Mouse (Mus musculus): Measurements from ENCODE around the gene Ppil6.

The Ppil6 gene

GRCm38 (mm10) chr10:41525696-41526095, 35.5 kb downstream of the Ppil6 start:
- no peak for DNase-seq (ENCODE audit: extremely low read depth, low read depth)

DNA sequence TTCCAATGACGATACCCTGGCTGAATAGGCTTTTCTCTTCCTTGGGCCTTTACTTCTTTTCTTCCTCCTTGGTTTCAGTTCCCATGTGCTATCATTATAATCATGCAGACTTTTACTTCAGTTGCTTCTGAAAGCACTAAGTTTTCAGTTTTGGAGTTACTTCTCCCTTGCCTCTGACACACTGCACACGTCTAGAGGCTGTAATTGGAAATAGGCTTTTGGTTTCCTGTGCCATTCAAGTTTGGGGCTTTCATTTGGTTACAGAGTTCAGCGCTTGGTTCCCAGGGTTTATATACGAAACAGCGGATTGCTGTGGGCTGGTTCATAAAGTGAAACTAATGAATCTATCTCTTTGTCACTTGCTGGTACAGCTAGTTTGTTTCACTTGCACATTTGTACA, 39.7 kb downstream of the Ppil6 start:
- DNase-seq (ENCODE audit: extremely low read depth, low read depth) = no peak

- no peak for DNase-seq (ENCODE audit: extremely low read depth, low read depth)
Observed at GRCm38 (mm10) chr10:41535991-41536390, 45.8 kb downstream of the Ppil6 start.

- DNase-seq (ENCODE audit: extremely low read depth, low read depth) = no peak
Observed at GRCm38 (mm10) chr10:41536714-41537113, 46.5 kb downstream of the Ppil6 start.

- no peak for DNase-seq (ENCODE audit: extremely low read depth, low read depth)
Observed at GRCm38 (mm10) chr10:41537226-41537982, 47.2 kb downstream of the Ppil6 start.

DNA sequence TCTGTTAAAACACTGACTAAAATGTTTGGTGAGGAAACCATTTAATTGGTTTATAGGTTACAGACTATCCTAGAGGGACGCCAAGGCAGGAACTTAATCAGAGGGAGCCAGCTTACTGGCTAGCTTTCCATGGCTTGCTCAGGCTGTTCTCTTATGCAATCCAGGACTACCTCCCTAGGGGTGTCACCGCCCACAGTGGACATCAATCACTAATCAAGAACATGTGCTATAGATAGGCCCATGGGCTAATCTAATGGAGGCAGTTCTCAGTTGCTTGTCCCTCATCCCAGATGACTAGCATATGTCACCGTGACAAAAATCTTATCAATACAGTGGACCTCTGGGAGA, 47.7 kb downstream of the Ppil6 start:
- DNase-seq (ENCODE audit: extremely low read depth, low read depth) = no peak

- DNase-seq (ENCODE audit: extremely low read depth, low read depth) = no peak
Observed at GRCm38 (mm10) chr10:41538986-41539385, 48.7 kb downstream of the Ppil6 start.

DNA sequence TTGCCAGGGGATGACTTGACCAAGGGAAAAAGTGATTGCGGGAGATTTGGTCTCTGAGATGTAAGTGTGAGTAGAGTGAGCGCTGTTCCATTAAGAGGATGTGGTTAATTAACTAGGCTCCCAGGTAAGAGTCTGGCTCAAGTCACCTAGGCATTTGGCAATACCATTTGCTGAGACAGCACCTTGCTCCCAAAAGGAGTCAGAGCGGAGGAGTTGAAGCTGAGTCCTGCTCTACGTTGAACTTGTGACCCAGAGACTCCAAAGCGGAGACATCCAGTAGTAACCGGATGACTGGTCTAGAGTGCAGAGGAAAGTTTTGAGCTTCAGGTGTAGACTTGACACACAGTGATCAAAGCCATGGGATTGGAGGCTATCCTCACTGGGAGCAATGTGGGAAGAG, 51.8 kb downstream of the Ppil6 start:
- no peak for DNase-seq (ENCODE audit: extremely low read depth, low read depth)

DNA sequence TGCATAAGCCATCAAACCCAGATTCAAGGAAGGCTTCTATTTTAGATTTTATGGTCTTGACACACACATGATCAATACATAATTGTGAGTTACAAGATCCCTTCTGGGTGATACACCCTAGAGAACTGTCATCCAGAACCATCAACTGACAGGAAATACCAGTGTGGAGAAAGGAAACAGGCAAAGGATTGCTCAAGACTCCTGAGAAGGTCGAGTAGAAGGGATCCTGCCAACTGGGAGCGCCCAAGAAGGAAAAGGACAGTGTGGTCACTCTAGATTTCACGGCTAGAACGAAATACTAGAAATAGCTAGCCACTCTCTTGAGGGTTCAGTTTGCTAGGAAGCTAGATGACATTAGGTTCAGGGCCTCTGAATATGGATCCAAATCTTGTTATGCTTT, 53.2 kb downstream of the Ppil6 start:
- no peak for DNase-seq (ENCODE audit: extremely low read depth, low read depth)

DNA sequence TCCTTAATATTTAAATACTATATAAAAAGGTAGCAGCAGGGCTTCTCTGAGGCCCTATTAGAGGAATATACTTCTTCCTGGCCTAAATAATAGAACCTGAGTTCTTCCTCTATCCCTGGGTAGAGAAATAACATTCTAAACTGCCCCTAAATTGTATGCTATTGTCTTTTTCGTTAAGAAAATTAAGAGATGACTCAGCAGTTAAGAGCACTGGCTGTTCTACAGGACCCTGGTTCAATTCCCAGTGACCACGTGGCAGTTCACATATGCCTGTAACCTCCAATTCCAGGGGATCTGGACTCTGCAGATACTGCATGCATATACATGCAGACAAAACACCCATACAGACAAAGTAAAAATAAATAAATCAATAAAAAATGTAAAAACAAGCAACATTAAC, 53.6 kb downstream of the Ppil6 start:
- no peak for DNase-seq (ENCODE audit: extremely low read depth, low read depth)

DNA sequence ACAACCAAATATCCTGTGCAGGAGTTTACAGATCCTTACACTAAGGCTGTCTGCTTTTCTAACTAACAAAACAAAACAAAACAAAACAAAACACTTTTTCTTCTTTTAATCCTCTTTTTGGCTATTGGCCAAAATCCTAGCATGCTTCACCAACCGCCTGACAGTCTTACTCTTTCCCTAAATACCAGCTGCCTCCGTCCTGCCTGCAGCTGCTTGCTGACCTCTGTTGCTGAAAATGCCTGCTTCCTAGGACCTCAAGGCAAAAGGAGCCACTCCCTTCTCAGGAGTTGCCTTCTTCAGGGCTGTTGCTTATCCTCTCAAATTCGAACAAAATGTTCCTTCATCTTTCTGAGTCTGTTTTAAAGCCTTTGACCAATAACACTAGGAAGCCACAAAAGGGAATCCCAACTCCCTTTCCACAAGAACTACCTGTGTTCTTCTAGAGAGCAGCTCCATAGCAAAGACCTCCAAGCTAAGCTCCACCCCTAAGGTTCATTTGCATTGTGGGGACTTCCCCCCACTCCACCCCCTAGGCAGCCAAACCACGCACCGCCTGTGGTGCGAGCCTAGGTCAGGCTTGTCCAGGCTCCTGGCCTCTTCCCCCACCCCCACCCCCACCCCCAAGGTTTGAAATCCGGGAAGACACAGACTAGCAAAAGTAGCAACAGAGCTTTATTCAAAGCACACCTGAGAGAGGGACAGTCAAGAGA, 54.4 kb downstream of the Ppil6 start:
- no peak for DNase-seq (ENCODE audit: extremely low read depth, low read depth)

- DNase-seq (ENCODE audit: extremely low read depth, low read depth) = no peak
Observed at GRCm38 (mm10) chr10:41545224-41545755, 55.1 kb downstream of the Ppil6 start.

DNA sequence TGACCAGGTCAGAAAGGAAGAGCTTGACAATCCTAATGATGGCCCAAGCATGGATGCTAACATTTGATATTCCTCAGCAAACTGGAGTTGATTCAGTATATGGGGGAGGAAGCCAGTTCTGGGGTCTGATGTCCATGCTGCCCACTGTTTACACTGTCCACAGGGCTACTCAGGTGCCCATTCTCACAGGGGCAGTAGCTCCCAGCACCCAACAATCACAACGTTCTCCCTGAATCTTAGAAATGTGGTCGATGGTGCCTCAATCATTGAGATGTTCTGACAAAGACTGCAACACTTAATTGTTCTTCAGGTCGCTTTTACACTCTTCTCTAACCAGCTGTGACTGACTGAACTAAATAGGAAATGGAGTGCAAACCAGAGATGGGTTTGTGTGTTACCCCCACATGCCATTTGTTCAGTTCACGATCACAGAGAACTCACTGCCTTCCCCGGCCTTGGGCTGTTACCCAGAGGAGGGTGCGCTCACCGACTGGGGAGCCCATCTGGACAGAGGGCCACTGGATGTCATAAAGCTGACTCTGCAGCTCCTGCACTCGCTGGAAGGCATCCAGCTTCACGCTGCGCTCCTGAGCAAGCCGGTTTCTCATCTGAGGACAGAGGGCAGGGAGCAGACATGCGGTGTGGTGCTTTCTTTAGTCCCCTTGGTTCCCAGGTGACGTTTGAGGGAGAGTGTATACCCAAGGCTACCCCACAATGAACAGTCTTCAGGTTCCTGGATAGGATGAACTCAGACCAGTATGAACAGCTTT, 56.3 kb downstream of the Ppil6 start:
- DNase-seq (ENCODE audit: extremely low read depth, low read depth) = no peak

DNA sequence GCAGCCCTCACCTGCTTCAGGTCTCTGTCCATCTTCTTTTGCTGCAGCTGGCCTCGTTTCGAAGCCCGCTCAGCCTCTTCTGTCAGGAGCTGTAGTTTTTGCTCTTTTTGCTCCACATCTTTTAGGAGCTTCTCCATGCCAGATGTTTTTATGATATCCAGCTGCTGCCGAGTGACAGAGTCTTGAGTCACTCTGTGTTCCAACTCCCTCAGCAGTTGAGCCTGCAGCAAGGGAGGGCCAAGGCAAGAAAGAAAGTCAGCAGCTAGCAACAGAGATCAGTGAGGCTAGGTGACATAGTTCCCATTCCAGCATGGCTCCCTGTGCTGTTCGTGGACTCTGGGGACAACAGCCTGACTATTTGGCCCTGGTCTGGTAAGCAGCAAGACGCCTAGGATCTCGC, 60.5 kb downstream of the Ppil6 start:
- no peak for DNase-seq (ENCODE audit: extremely low read depth, low read depth)

- DNase-seq (ENCODE audit: extremely low read depth, low read depth) = no peak
Observed at GRCm38 (mm10) chr10:41552319-41552718, 62.1 kb downstream of the Ppil6 start.

- no peak for DNase-seq (ENCODE audit: extremely low read depth, low read depth)
Observed at GRCm38 (mm10) chr10:41552847-41553589, 62.8 kb downstream of the Ppil6 start.

GRCm38 (mm10) chr10:41553711-41554110, 63.5 kb downstream of the Ppil6 start:
- no peak for DNase-seq (ENCODE audit: extremely low read depth, low read depth)

GRCm38 (mm10) chr10:41555081-41555480, 64.8 kb downstream of the Ppil6 start:
- DNase-seq (ENCODE audit: extremely low read depth, low read depth) = no peak

DNA sequence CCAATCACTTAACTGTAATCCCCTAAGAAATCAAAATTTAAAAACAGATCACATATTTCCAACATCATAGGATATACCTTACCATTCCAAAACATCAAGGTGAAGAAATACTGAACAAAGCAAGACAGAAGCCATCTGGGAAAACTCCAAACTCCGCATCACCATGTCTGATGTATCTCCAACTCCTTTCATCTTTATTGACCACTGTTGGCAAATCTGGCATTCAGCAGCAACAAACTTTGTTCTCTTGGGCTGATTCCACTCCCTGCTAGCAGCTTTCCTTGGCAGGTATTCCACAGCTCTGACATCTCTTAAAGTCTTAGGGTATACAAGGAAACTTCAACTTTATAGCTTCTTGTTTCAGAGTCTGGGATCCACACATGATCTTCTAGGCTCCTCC, 68.2 kb downstream of the Ppil6 start:
- no peak for DNase-seq (ENCODE audit: extremely low read depth, low read depth)

- DNase-seq (ENCODE audit: extremely low read depth, low read depth) = no peak
Observed at GRCm38 (mm10) chr10:41561701-41562395, 71.6 kb downstream of the Ppil6 start.
